Mouse (Mus musculus) hindbrain, embryonic 11.5 days (tissue): ENCODE measurements at regions not wholly inside any gene's neighbourhood (a gene's known extent, or its start where the extent isn't known, plus 50 kb on each side); places are given as distances from the start of the nearest gene placed in this dataset.
A peak's percentile ranks its signal among the peaks of the same experiment; 100 is the strongest.

Experiments used
- ATAC-seq: fragments of 200-750 bp; cut with Nextera tagmentation; 2 replicates; pipeline ENCODE4 v1.8.0; 2017; ENCODE audit warnings: mild to moderate bottlenecking, moderate TSS enrichment, moderate library complexity; ENCODE audit not compliant: low FRiP score
- DNase-seq: peaks from one replicate; pipeline ENCODE4 v3.0.0-alpha.2; 2015; ENCODE audit warnings: low spot score
- H3K27ac ChIP-seq: fragments of 300-500 bp; sonication (generic); 2 replicates; pipeline ENCODE4 v1.5.1; 2014; ENCODE audit warnings: mild to moderate bottlenecking, low read depth, low read length
- H3K27me3 ChIP-seq: fragments of 300-500 bp; sonication (generic); 2 replicates; pipeline ENCODE4 v1.6.1; 2014; ENCODE audit warnings: mild to moderate bottlenecking, low read length, moderate library complexity, mixed read lengths; ENCODE audit not compliant: control insufficient read depth, insufficient read depth
- H3K36me3 ChIP-seq: fragments of 300-500 bp; sonication (generic); 2 replicates; pipeline ENCODE4 v1.6.1; 2014; ENCODE audit warnings: mild to moderate bottlenecking, low read length, moderate library complexity, mixed read lengths; ENCODE audit not compliant: control insufficient read depth, insufficient read depth
- H3K4me1 ChIP-seq: fragments of 300-500 bp; sonication (generic); replicated peaks from 2 replicates; pipeline ENCODE4 v1.6.1; 2014; ENCODE audit warnings: low read length, mixed read lengths; ENCODE audit not compliant: control insufficient read depth, insufficient read depth
- H3K4me2 ChIP-seq: fragments of 300-500 bp; sonication (generic); replicated peaks from 2 replicates; pipeline ENCODE4 v1.6.1; 2014; ENCODE audit warnings: mild to moderate bottlenecking, low read depth, low read length
- H3K4me3 ChIP-seq: fragments of 300-500 bp; sonication (generic); 2 replicates; pipeline ENCODE4 v1.5.1; 2014; ENCODE audit warnings: low read depth, low read length
- H3K9ac ChIP-seq: fragments of 300-500 bp; sonication (generic); 2 replicates; pipeline ENCODE4 v1.6.1; 2014; ENCODE audit warnings: low read depth, low read length
- H3K9me3 ChIP-seq: fragments of 300-500 bp; sonication (generic); 2 replicates; pipeline ENCODE4 v1.6.1; 2016; ENCODE audit warnings: low read length; ENCODE audit not compliant: control insufficient read depth
- WGBS: fragments of 180-500 bp; shearing (Covaris S2); extraction: QIAGEN DNeasy Blood & Tissue Kit; methylation state at CpG from one replicate; pipeline ENCODE4 v1.1.7; 2014; 5-methylcytosine and 5-hydroxymethylcytosine counted together

GRCm38 (mm10) chr16:30778945-30779344 lies 179.4 kb downstream of the Fam43a start:
- Histone ChIP-seq H3K4me3 (no peak overlapping the region), H3K27me3 (no peaks in the 10 kb centered on the region), H3K4me1 (0 out of 2 replicates have a peak, but pooled peaks cover 6% of the 10 kb centered on the region), H3K27ac (no peak overlapping the region), H3K9ac (no peak overlapping the region), H3K9me3 (no peaks in the 10 kb centered on the region), H3K36me3 (no peaks in the 10 kb centered on the region), H3K4me2 (no peak overlapping the region)
- DNase-seq = no peak
- WGBS = 83% methylated on average over 5 of the region's 5 CpGs
- no peak for ATAC-seq

GRCm38 (mm10) chr16:30784261-30784660 lies 184.7 kb downstream of the Fam43a start:
- Histone ChIP-seq H3K4me2 (no peak overlapping the region), H3K27ac (no peak overlapping the region)

GRCm38 (mm10) chr16:30784949-30785348 lies 185.4 kb downstream of the Fam43a start:
- no peak overlapping the region for H3K27ac ChIP-seq
- DNase-seq (no peak), ATAC-seq (no peak)
- 81% methylated on average over 1 of the region's 1 CpGs for WGBS
- H3K9me3 ChIP-seq = no peaks in the 10 kb centered on the region
- no peak overlapping the region for H3K4me3 ChIP-seq
- no peaks in the 10 kb centered on the region for H3K27me3 ChIP-seq
- no peaks in the 10 kb centered on the region for H3K36me3 ChIP-seq
- H3K4me1 ChIP-seq = no peaks in the 10 kb centered on the region
- no peak overlapping the region for H3K4me2 ChIP-seq
- no peak overlapping the region for H3K9ac ChIP-seq

More at GRCm38 (mm10) chr16:30784261-30784660, 184.7 kb downstream of the Fam43a start:
- Histone ChIP-seq H3K9ac (no peak overlapping the region), H3K9me3 (no peaks in the 10 kb centered on the region), H3K4me1 (no peaks in the 10 kb centered on the region), H3K36me3 (no peaks in the 10 kb centered on the region), H3K4me3 (no peak overlapping the region), H3K27me3 (no peaks in the 10 kb centered on the region)
- WGBS = 94% methylated on average over 5 of the region's 5 CpGs
- DNase-seq (no peak), ATAC-seq (no peak)

- DNase-seq (no peak), ATAC-seq (no peak)
- Histone ChIP-seq H3K9me3 (no peaks in the 10 kb centered on the region), H3K4me3 (no peak overlapping the region), H3K9ac (no peak overlapping the region), H3K4me2 (no peak overlapping the region), H3K27me3 (no peaks in the 10 kb centered on the region), H3K27ac (no peak overlapping the region), H3K36me3 (no peaks in the 10 kb centered on the region), H3K4me1 (peaks cover 6% of the 10 kb centered on the region; the same call in 1 of the 2 replicates)
- WGBS = 93% methylated on average over 3 of the region's 3 CpGs
Measured at GRCm38 (mm10) chr16:30786060-30786459, 186.5 kb downstream of the Fam43a start.

DNA sequence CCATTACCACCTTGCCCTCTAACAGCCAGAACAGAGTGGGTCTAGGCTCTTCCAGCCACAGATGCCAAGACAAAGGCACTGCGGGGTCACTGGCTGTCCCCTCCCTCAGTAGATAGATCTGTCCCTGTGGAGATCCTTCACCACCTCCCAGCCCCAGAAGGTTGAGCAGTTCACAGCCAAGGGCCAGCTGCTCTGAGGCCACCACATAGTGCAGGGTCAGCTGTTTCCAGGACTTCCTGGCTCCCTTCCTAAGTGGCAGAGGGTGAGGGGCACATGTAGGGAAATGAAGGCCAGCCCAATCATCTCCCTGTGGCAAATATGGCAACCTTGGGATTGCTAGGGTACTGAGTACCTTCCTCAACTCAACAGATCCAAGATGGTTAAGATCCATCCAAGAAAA lies 187.8 kb downstream of the Fam43a start:
- Histone ChIP-seq H3K36me3 (no peaks in the 10 kb centered on the region), H3K27ac (no peak overlapping the region), H3K27me3 (no peaks in the 10 kb centered on the region), H3K4me2 (no peak overlapping the region), H3K9ac (no peak overlapping the region), H3K4me3 (no peak overlapping the region), H3K9me3 (no peaks in the 10 kb centered on the region), H3K4me1 (peaks cover 6% of the 10 kb centered on the region; the same call in 1 of the 2 replicates)
- WGBS = 87% methylated on average over 1 of the region's 1 CpGs
- DNase-seq (no peak), ATAC-seq (no peak)

GRCm38 (mm10) chr16:30788321-30788781 lies 188.8 kb downstream of the Fam43a start:
- no peak for ATAC-seq
- no peak overlapping the region for H3K4me3 ChIP-seq
- DNase-seq = no peak
- H3K4me2 ChIP-seq = no peak overlapping the region
- no peak overlapping the region for H3K9ac ChIP-seq
- no peaks in the 10 kb centered on the region for H3K27me3 ChIP-seq
- 86% methylated on average over 11 of the region's 11 CpGs for WGBS
- no peaks in the 10 kb centered on the region for H3K9me3 ChIP-seq
- no peak overlapping the region for H3K27ac ChIP-seq
- H3K4me1 ChIP-seq = peaks cover 6% of the 10 kb centered on the region; the same call in 1 of the 2 replicates
- H3K36me3 ChIP-seq = no peaks in the 10 kb centered on the region

GRCm38 (mm10) chr16:30788944-30789781 lies 189.6 kb downstream of the Fam43a start:
- ATAC-seq (no peak), DNase-seq (no peak)
- H3K27ac ChIP-seq = no peak overlapping the region
- H3K9ac ChIP-seq = no peak overlapping the region
- H3K27me3 ChIP-seq = no peaks in the 10 kb centered on the region
- no peaks in the 10 kb centered on the region for H3K36me3 ChIP-seq
- H3K9me3 ChIP-seq = no peaks in the 10 kb centered on the region
- no peak overlapping the region for H3K4me2 ChIP-seq
- H3K4me1 ChIP-seq = peaks cover 6% of the 10 kb centered on the region; the same call in 1 of the 2 replicates
- 91% methylated on average over 15 of the region's 15 CpGs for WGBS
- no peak overlapping the region for H3K4me3 ChIP-seq

DNA sequence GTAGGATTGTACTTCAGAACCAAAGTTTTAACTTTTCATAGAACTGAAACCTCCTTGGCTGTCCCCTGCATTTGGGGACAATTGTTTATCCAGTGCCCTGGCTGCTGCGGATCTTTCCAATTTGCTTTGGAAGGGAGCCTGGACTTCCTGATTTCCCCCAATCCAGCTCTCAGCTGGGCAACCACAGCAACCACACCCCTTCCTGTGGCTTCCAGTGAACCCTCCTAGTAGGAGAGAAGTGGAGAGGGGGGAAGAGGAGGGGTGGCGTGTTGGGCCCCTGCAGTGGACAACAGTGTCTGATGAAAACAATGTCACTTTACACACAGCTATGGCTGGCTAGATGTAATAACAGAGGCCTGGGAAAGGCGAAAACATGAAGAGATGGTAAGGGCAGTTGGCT lies 190.5 kb downstream of the Fam43a start:
- no peak overlapping the region for H3K27ac ChIP-seq
- no peak overlapping the region for H3K9ac ChIP-seq
- no peaks in the 10 kb centered on the region for H3K36me3 ChIP-seq
- peaks cover 6% of the 10 kb centered on the region; the same call in 1 of the 2 replicates for H3K4me1 ChIP-seq
- H3K4me2 ChIP-seq = no peak overlapping the region
- ATAC-seq (no peak), DNase-seq (no peak)
- 44% methylated on average over 3 of the region's 3 CpGs for WGBS
- H3K27me3 ChIP-seq = no peaks in the 10 kb centered on the region
- no peak overlapping the region for H3K4me3 ChIP-seq
- no peaks in the 10 kb centered on the region for H3K9me3 ChIP-seq

GRCm38 (mm10) chr16:30790551-30791001 lies 191.1 kb downstream of the Fam43a start:
- Histone ChIP-seq H3K4me3 (no peak overlapping the region), H3K9ac (no peak overlapping the region), H3K4me2 (no peak overlapping the region), H3K27me3 (no peaks in the 10 kb centered on the region), H3K4me1 (peaks cover 6% of the 10 kb centered on the region; the same call in 1 of the 2 replicates), H3K36me3 (no peaks in the 10 kb centered on the region), H3K9me3 (no peaks in the 10 kb centered on the region), H3K27ac (no peak overlapping the region)
- 30% methylated on average over 4 of the region's 4 CpGs for WGBS
- peak; percentile 17 for DNase-seq
- no peak for ATAC-seq
